Mouse (Mus musculus) skeletal muscle tissue, adult 2 months (tissue): ENCODE results near the gene Sds.

Source experiments
- DNase-seq: peaks from one replicate; pipeline ENCODE4 v3.0.0-alpha.2; 2012; ENCODE audit warnings: low read depth, low spot score

Gene Sds

DNA sequence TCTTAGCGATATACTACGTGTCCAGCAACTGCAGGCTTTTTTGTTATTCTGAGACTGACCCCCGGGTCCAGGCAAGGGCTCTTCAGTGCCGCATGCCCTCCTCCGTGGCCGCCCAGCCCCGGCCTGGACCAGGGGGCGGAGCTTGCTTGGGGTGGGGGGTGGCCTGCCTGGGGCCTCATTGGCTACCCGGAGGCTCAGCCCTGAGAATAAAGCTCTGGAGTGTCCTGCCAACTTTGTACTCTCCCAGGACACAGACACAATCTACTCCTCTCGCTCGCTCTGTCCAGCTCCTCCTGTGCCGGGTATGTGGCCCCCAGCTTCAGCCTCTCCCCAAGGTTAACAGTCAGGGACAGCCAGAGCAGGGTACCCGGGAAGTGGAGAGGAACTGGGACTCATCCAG lies at the start of gene Sds:
Gene Sds (plus strand): TSS at position 231 of the 400 bp plus-strand sequence.
- DNase-seq: no peak

DNA sequence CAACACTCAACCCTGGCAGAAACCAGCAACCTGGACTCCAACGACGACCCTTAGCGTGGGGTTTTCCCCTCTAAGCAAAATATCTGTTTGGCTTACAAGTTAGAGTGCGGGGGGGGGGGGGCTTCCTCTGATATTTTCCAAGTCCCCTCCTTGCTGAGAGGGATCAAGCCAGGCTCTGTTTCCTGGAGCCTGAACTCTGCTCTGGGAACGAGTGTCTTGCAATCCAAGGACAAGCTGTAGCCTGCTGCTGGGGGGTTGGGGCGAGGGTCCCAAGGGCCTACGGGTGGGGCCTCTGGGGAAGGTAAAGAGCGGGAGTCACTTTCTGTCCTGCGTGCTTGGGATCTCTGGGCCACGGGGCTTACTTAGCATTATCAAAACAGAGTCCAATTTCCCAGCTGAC lies 49.8 kb upstream of the Sds start:
- no peak for DNase-seq

DNA sequence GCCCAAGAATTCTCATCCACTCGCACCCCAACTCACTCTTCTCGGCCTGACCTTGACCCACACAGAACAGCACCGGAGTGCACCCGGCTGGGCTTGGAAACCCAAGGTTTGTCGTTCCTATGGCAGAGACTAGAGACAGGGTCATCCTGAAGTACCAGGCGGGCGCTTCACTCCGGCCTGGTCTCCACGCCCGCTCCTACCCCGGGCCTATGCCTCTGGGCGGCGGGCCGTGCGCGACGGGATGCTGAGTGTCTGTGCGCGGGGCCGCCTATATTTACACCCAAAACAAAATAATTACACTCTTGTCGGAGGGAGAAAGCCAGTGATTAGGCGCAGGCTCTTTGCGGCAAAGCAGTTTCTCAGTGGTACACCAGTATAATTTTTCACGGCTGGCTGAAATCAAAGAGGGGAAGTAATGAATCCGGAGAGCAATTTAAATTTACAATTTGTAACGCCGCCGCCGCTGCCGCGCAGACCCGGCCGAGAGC lies 48.8 kb upstream of the Sds start:
- no peak for DNase-seq

DNA sequence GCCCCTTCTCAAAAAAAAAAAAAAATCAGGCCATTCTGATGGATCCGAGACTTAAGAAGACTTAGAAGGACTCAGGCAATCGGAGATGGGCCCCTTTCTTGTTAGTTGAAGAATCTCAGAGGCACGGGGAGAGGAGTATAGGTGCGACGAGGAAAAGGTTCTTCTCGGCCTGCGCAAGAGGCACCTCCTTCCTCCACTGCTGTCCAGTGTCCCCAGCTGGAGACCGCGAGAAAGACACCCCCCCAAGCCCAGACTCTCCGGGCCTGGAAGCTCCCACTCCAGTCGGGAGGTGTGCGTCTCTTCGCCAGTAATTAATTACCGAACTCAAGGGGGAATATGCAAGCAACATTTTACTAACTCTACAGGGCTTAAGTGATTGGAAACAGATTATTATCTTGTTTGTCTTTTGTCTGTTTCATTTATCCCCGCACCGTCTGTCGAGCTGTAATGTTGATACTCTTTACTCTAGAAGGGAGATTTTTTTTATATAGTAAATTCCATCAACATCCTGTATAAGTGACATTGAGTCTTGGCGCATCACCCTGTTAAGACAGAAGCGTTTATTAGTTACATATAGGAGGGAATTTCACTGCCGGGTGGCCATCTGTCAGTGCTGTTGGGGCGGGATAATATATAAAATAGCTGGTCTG lies 48.0 kb upstream of the Sds start:
- DNase-seq: no peak

DNA sequence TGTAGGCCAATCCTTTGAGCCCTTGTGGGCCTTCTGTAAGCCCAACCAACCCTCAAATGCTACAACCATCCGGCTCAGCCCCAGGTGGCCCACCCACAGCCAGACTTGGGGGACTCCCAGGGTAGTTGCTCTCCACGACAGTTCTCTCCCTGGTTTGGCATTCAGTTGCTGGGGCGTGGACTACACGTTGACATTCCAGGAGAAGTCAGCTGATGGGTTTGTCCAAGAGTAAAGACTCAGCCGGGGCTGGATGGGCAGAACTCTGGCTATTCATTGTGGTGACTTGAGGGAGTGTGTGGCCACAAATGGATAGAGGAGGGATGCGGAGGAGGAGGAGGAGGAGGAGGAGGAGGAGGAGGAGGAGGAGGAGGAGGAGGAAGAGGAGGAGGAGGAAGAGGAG lies 47.3 kb upstream of the Sds start:
- no peak for DNase-seq

DNA sequence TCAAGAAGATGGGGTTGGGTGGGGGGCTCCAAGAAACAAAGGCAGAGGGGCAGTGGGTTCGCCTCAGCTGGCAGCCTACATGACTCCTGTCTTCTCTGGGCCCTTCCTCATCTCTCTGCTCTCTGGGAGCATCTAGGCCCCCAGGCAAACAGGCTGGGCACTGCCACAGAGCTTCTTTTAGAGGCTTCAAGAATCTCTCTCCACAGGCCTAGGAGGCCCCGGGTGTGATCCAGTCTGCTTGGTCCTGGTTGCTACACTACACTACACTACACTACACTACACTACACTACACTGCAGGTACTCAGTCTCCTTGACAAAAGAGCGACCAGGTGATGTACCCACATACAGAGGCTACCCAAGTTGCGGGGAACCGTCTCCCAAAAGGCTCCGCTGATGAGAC lies 46.6 kb upstream of the Sds start:
- DNase-seq: no peak

DNA sequence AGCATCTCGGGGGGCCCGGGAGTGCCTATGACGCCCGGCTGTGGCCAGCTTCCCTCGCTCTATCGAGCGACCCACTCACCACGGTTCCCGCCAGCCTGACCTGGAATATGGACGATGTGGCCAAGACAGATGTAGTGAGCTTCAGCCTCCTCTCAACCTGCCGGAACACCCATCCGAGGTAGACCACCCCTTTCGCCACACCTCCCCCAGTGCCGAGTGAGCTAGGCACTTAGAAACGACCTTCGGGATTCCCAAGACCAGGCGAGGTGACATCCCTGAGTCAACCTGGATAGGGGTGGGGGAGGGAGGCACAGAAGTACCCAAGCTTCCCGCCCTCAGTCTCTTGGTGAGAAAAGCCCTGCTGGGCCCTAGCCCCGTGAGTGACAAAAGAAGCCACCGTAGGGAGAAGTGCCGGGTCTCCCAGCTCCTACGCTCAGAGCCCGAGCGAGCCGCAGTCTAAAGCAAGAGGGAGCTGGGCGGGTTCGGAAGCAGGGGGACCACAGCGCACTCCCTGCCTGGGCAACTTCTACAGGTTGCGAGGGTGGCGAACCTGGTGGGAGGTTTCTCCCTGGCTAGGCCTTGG lies 45.2 kb upstream of the Sds start:
- DNase-seq: no peak

DNA sequence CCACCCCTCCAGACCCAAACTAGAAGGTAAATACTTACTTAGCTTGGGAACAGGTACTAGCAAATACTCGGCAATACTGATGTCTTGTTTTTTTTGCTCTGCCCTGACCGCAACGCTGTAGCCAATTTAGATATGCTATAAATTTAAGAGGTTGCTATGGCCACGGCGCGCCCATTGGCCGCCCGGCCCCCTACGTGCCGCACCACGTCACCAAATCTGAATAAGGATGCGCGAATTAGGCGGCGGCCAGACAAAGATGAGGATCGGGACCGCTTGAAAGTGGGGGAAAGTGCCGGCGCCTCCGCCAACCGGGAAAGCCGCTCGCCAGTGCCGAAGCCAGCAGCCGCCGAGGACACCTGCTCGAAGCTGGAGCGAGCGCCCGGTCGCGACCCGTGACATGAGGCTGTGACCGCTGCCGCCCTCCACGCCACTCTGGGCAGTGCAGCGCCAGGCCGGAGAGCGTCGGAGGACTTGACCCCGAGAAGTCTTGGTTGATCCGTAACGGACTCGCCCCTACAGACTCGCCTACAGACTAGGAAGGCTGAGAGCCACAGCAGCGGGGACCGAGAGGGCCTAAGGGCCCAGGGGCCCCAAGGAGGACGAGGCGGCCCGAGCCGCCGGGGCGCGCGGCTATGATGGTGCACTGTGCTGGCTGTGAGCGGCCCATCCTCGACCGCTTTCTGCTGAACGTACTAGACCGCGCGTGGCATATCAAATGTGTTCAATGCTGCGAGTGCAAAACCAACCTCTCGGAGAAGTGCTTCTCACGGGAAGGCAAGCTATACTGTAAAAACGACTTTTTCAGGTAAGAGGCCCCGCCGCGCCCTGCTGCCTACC lies 44.5 kb upstream of the Sds start, which contains the start of gene Lhx5:
Gene Lhx5 (plus strand): TSS at position 51 of the 837 bp plus-strand sequence.
- no peak for DNase-seq

DNA sequence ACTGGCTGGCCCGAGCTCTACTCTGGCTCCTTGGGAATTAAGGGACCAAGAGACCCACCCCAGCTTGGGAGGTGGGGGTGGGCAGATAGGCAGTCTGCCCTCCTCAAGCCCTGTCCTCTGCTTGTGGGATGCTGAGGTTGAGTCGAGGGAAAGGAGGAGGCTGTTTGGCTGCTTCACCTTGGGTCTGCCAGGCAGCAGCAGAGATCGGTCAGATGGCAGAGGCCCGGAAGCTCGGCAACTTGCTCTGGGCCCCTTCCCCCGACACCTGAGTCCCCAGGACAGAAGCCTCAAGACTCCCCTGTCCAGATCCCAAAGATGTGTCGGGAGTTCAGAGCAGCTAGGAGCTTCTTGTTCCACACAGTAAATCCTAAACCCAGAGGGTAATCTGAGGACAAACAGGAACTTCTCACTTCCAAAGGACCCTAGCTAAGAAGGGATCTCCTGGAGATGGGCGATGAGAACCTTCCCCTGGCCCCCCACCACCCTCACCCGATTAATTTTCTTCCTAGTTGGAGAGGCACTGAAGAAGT lies 43.8 kb upstream of the Sds start:
- DNase-seq: no peak

DNA sequence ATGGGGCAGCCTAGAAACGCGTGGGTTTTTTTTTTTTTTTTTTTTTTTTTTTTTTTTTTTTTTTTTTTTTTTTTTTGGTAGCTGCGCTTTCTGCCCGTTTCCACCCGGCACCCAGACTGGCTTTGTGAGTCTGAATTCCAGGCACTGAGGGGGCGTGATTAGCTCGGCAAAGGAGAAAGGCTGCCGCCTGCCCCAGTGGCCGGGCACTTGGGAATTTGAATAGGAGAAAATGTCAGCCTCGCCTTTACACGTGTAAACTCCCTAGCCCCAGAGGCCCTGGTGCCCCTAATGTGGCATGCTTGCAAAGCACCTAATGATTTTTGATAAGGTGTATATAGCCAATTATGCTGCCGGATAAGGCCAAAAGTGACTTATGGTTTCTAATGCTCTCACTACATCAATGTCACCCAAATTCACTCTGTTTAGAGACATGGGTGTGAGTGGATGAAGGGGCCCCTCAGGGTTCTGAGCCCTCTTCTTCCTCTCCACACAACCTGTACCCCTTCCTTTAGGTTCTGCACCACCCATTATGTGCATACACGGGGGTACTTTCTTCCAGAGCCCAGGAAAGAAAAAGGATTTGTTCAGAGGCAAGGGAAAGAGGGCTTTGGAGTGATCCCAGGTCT lies 43.1 kb upstream of the Sds start:
- DNase-seq: no peak

DNA sequence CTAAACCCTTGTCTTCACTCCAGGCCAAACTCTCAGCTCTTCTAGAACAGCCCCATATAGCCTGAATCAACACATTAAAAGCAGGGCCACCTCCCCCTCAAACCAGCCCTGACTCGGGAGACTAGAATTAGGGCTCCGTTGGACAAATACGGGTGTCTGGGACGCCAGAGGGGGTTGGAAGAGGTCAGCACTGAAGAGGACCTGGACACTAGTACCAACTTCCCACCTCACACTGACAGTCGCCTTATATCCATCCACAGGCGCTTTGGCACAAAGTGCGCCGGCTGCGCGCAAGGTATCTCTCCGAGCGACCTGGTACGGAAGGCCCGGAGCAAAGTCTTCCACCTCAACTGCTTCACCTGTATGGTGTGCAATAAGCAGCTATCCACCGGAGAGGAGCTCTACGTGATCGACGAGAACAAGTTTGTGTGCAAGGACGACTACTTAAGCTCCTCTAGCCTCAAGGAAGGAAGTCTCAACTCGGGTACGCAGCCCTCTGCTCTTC lies 42.0 kb upstream of the Sds start:
- DNase-seq: no peak

DNA sequence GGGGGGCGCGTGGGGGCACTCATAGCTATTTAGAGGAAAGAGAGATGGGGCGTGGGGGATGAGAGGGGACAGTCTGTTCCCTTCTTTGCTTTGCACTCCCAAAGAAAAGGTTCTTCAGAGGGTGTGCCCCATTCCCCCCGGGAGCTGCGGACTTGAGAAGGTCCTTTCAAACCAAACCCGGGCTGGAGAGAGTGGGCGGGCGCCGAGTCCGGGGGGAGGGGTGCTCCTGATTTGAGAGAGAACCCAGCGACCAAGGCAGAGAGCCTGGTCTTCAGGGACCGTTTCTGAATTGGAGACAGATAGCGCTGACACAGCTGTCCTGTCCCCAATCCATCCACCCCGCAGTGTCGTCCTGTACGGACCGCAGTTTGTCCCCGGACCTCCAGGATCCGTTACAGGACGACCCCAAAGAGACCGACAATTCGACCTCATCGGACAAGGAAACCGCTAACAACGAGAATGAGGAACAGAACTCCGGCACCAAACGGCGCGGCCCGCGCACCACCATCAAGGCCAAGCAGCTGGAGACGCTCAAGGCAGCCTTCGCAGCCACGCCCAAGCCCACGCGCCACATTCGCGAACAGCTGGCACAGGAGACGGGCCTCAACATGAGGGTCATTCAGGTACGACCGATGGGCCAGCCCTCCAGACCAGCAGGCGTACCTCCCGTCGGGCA lies 41.2 kb upstream of the Sds start:
- DNase-seq: no peak

DNA sequence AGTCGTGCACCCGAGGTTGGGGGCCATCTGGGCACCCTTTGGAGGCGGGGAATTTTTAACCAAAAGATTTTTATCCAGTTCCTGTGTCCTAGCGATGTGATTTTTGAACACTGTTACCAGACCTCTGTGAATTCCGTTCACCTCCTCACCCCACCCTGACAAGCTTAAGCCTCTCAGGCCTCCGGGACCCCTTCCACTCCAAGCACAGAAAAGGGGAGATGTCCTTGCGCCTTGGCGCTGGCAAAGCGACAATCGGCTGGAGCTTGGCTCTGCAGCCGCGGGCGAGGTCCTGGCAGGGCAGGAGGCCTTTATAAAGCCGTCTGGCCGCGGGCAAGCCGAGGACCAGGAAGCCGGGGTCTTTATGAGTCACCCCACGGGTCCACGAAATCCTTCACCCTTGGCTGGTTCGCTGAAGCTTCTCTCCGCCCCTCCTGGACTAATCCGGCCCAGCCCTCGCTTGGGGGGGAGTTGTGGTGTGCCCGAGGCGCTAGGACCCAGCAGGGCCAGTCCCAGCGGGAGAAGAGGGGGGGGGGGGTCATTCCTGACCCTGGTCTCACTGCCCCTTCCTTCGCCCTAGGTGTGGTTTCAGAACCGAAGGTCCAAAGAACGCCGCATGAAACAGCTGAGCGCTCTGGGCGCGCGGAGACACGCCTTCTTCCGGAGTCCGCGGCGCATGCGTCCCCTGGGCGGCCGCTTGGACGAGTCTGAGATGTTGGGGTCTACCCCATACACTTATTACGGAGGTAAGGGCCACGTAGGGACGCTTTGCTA lies 40.4 kb upstream of the Sds start:
- no peak for DNase-seq

DNA sequence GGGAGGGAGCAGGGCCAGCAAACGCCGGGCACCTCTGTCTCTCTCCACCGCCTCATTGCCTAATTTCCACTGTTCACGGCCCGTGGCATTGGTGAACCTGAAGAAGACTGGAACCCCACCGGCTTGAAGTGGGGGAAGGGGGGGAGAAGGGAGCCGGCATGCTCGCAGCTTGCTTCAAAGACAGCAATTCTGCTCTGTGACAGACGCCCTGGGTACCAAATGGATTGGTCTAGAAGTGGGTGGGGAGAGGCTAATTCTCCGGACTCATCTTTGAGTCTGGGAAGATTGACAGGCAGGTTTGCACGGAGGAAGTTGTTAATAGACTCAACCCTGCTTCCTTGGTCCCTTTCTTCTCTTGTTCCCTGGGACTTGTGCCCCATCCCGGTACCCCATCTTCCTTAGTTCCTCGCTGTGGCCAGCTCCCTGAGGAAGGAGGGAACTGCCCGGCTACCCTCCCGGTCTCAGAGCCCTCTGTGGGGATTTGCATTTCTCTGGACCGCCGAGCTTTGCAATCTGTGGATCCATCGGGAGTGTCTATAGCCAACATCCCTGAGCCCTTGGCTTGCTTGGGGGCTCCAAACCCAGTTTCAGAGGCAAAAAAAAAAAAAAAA lies 39.3 kb upstream of the Sds start:
- no peak for DNase-seq

DNA sequence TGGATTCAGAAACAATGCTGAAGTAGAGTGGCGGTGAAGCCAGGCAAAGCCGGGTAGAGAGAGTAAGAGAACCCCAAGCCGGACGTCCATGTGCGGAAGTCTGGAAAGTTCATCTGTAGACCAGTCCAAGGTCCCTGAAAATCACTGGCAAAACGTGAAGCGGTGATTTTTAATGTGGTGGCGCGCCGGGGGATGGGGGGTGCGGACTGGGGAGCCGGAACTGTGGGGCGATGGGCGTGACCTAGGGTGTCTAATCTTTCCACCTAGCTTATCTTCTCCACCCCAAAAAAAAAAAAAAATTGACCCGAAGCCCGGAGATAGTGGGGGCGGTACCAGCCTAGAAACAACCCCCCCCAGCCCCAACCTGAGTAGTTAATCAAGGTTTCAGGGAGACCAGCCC lies 38.8 kb upstream of the Sds start:
- no peak for DNase-seq

DNA sequence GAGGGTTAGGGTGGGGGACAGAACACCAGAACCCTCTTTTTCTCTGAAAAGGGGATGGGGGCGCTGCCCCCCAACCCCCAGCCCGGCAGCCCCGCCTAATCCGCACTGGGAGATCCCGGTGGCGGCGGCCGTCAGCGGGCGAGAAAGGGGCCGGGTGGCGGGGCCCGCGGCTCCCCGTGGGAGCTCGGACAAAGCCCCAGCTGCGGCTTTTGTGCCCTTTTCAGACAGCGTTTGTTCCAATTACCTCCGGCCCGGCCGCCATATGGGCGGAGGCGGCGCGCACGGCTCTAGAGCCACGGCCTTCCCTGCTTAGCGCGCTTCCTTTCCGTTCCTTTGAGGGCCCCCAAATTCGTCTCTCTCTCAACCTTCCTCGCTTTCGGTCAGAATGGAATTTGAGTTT lies 38.3 kb upstream of the Sds start:
- DNase-seq: no peak

DNA sequence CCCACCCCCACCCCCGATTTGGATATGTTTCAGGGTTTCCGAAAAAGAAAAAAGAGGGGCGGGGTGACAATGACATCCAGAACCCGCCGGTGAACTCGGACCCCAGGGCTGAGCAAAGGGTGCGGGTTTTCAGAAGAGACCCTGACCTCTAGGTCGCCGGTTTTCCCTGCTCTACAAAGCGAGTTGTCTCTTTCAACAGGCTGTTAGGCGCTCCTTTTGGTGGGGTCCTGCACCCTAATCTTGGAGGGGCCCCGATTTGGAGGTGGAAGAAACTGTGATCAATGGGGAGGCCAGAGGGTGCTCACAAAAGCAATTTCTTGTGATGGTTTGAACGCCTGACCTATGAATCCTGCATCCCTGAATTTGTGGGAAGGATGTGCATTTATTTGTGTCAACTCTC lies 37.9 kb upstream of the Sds start:
- DNase-seq: no peak

DNA sequence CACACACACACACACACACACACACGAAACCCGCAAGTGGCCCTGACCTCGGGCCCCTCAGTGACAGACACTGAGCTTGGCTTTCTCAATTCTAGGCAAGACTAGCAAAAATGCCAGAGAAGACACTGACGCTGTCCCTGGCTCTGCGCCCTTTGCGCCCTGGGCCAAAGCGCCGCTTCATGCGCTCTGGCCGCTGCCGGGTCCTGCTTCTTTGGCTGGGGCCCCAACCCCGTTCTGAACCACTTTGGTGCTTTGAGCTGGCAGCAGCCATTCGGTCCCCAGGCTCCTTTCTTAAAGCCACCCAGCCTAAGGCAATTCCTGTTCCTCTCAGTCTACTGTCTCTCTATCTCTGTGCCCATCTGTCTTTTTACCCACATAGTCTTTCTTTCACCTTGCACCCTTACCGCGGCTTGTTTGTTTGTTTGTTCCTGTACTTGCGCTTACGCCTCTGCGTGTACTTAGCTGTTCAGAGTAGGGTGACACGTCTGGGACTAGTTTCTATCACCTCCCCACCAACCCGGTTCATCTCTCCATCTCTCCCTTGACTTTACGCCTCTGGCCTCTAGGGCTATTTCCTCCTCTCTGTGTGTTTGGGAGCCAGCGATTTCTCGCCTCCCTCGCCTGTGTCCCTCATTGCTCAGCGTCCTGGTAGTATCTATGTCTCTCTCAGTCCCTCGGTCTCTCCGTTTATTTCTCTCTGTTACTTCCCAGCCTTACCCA lies 37.2 kb upstream of the Sds start:
- DNase-seq: no peak

DNA sequence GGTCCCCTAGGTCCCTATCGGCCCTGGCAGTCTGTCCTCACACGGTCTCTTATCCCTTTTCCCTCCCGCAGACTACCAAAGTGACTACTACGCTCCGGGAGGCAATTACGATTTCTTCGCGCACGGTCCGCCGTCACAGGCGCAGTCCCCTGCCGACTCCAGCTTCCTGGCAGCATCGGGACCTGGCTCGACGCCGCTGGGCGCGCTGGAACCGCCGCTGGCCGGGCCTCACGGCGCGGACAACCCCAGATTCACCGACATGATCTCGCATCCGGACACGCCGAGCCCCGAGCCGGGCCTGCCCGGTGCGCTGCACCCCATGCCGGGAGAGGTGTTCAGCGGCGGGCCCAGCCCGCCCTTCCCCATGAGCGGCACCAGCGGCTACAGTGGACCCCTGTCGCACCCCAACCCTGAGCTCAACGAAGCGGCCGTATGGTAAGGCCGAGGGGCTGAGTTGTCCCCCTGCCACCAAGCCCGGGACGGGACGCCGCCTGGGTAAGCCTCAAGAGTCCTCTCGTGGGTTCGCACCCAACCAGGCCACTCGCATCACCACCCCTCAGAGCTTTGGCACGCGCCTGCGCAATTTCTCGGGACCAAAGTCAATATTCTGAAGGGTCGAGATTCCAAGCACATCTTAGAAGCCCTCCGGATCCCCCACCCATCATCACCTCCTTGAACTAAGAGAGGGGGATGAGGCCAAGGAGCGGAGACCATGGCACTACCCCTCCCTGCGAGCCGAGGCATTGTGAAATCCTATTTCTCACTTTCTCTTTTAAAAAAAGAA lies 36.2 kb upstream of the Sds start:
- no peak for DNase-seq
